ENCODE assay signal across 8 mouse cellular contexts in the genomic region with DNA sequence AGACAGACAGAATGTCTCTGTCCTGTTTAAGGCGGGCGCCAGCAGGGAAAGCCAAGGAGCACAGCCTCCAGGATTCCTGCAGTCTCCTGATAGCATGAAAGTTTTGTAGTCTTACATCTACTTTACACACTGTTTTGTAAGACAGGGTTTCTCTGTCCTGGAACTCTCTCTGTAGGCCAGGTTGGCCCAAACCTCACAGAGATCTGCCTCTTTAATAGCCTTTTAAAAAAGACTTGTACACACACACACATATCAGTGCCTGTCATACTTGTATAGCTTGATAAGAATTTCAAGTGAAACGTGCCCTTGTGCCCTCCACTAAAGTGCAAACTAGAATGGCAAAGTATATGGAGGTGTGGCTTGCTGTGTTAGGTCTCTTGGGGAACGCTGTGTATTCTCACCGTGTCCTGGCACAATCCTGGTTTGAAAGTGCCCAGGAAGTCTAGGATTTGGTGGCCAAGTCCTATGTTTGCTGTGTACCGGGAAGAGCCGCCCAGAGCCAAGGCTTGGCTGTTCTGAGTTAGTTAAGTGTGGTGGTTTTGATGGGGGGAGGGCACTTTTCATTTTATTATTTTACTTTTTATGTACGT. TPM values are rescaled to one million over a fixed set of nuclear protein-coding genes. Genes with fewer than 3 reads are reported as not detected.
A peak's percentile ranks its signal among the peaks of the same experiment; 100 is the strongest.
DNase-seq lines count a peak whose midpoint lies in the region; ATAC-seq and TF ChIP-seq lines count a peak whose summit lies in the region.

No protein-coding gene starts in this region.

- H3K27me3 ChIP-seq in kidney, embryonic 16.5 days (ENCODE audit: insufficient read depth, low read length), result no peaks in the 10 kb centered on the region
- H3K27me3 ChIP-seq in embryonic facial prominence, embryonic 14.5 days (replicated peaks; ENCODE audit: control insufficient read depth, insufficient read depth, low read length), result no peaks in the 10 kb centered on the region
- peaks cover 14% of the 10 kb centered on the region; the same call in 1 of the 2 replicates for H3K27me3 ChIP-seq in limb, embryonic 12.5 days
- no peaks in the 10 kb centered on the region for H3K27me3 ChIP-seq in myocyte (ENCODE audit: control insufficient read depth, insufficient read depth, insufficient read length)

- no peaks in the 10 kb centered on the region for H3K9me3 ChIP-seq in kidney, embryonic 16.5 days (ENCODE audit: low read length)
- H3K9me3 ChIP-seq in embryonic facial prominence, embryonic 14.5 days (ENCODE audit: control insufficient read depth, low read length), result no peaks in the 10 kb centered on the region
- no peaks in the 10 kb centered on the region for H3K9me3 ChIP-seq in limb, embryonic 12.5 days

- H3K27ac ChIP-seq in kidney, embryonic 16.5 days (ENCODE audit: low read length), result no peak overlapping the region
- H3K27ac ChIP-seq in embryonic facial prominence, embryonic 14.5 days (replicated peaks; ENCODE audit: low read depth, low read length), result no peak overlapping the region; the same call in 1 of the 2 replicates
- H3K27ac ChIP-seq in limb, embryonic 12.5 days, result no peak overlapping the region

- TF ChIP-seq POLR2A in myocyte (IDR thresholded peaks at IDR 0.05; ENCODE audit: insufficient read length, low read depth), result no peak

- DNase-seq in kidney, adult 8-10 months, result no peak
- DNase-seq in embryonic facial prominence, embryonic 14.5 days (ENCODE audit: low spot score), result no peak
- DNase-seq in B cell, adult 2 months, result no peak
- no peak for DNase-seq in layer of hippocampus, postnatal 36 days
- no peak for DNase-seq in spleen, adult 12 weeks (ENCODE audit: low spot score)

- peaks cover 46% of the 10 kb centered on the region for H3K79me2 ChIP-seq in myocyte (ENCODE audit: control insufficient read depth, insufficient read depth)

- H3K36me3 ChIP-seq in kidney, embryonic 16.5 days (ENCODE audit: insufficient read depth, low read length), result peaks cover 37% of the 10 kb centered on the region
- peaks cover 30% of the 10 kb centered on the region for H3K36me3 ChIP-seq in embryonic facial prominence, embryonic 14.5 days (ENCODE audit: control insufficient read depth, insufficient read depth, low read length)
- H3K36me3 ChIP-seq in limb, embryonic 12.5 days, result peaks cover 44% of the 10 kb centered on the region
- peaks cover 6% of the 10 kb centered on the region for H3K36me3 ChIP-seq in myocyte (ENCODE audit: control insufficient read depth, insufficient read depth)

- no peak for ATAC-seq in kidney, embryonic 16.5 days (ENCODE audit: low FRiP score, low TSS enrichment)
- no peak for ATAC-seq in embryonic facial prominence, embryonic 14.5 days (ENCODE audit: low read depth)
- ATAC-seq in limb, embryonic 12.5 days (ENCODE audit: insufficient number of reproducible peaks, insufficient read depth, low FRiP score, low TSS enrichment, low read depth), result no peak

- H3K4me1 ChIP-seq in kidney, embryonic 16.5 days (ENCODE audit: insufficient read depth, low read length), result peaks cover 31% of the 10 kb centered on the region
- H3K4me1 ChIP-seq in embryonic facial prominence, embryonic 14.5 days (ENCODE audit: control insufficient read depth, insufficient read depth, low read length), result peaks cover 23% of the 10 kb centered on the region
- peaks cover 31% of the 10 kb centered on the region for H3K4me1 ChIP-seq in limb, embryonic 12.5 days (replicated peaks)

- no peak overlapping the region for H3ac ChIP-seq in myocyte (ENCODE audit: control insufficient read depth, insufficient read length)

- H3K4me2 ChIP-seq in kidney, embryonic 16.5 days (replicated peaks; ENCODE audit: low read depth, low read length), result peak overlapping the region; percentile 99
- H3K4me2 ChIP-seq in embryonic facial prominence, embryonic 14.5 days (ENCODE audit: low read depth, low read length), result peak overlapping the region; percentile 99
- peak overlapping the region; percentile 100 for H3K4me2 ChIP-seq in limb, embryonic 12.5 days
- peak overlapping the region; percentile 98 for H3K4me2 ChIP-seq in myocyte (ENCODE audit: low read depth)

- WGBS in kidney, embryonic 16.5 days, result 73% methylated on average over 8 of the region's 8 CpGs
- 69% methylated on average over 8 of the region's 8 CpGs for WGBS in embryonic facial prominence, embryonic 14.5 days
- 79% methylated on average over 8 of the region's 8 CpGs for WGBS in limb, embryonic 12.5 days

- H3K4me3 ChIP-seq in kidney, embryonic 16.5 days (ENCODE audit: low read length), result peak overlapping the region; percentile 83
- H3K4me3 ChIP-seq in embryonic facial prominence, embryonic 14.5 days (ENCODE audit: low read depth, low read length), result peak overlapping the region; percentile 71
- peak overlapping the region; percentile 85 for H3K4me3 ChIP-seq in limb, embryonic 12.5 days (replicated peaks)
- H3K4me3 ChIP-seq in myocyte, result peak overlapping the region; percentile 55

- peak overlapping the region; percentile 83 for H3K9ac ChIP-seq in kidney, embryonic 16.5 days (replicated peaks; ENCODE audit: low read length)
- peak overlapping the region; percentile 71 for H3K9ac ChIP-seq in embryonic facial prominence, embryonic 14.5 days (ENCODE audit: low read depth, low read length)
- peak overlapping the region; percentile 75 for H3K9ac ChIP-seq in limb, embryonic 12.5 days (replicated peaks)

TF ChIP-seq in myocyte, 11 proteins besides CTCF, POLR2A, EP300 and RAD21:
- TF ChIP-seq REST (IDR thresholded peaks at IDR 0.05; ENCODE audit: insufficient read depth, insufficient read length), result no peak

RNA-seq across cellular contexts. Expression of gene Klhl21, which starts 2.7 kb away (rescaled TPM):
- polyA plus RNA-seq in kidney, embryonic 16.5 days (2015; fragmentation: Nextera tagmentation; extraction: Ambion mirVana), result 12.1 and 12.6 TPM in 2 replicates
- 10.9 and 11.2 TPM in 2 replicates for polyA plus RNA-seq in embryonic facial prominence, embryonic 14.5 days (2014; fragmentation: Nextera tagmentation; extraction: Ambion mirVana)
- polyA plus RNA-seq in limb, embryonic 12.5 days (2016; fragmentation: Nextera tagmentation; extraction: Ambion mirVana), result 16.9 and 18.3 TPM in 2 replicates
- polyA plus RNA-seq in myocyte (2012; fragmentation: generic; extraction: Trizol), result 25.8 TPM
- total RNA-seq in layer of hippocampus, postnatal 36 days (2021), result 10 to 100 TPM; 20.5 to 21.4 TPM

RNA-seq across cellular contexts. Expression of gene Phf13, which starts 15.2 kb away (rescaled TPM):
- 31.2 and 33.3 TPM in 2 replicates for polyA plus RNA-seq in kidney, embryonic 16.5 days (2015; fragmentation: Nextera tagmentation; extraction: Ambion mirVana)
- polyA plus RNA-seq in embryonic facial prominence, embryonic 14.5 days (2014; fragmentation: Nextera tagmentation; extraction: Ambion mirVana), result 30.1 and 32.6 TPM in 2 replicates
- 41.8 and 43.6 TPM in 2 replicates for polyA plus RNA-seq in limb, embryonic 12.5 days (2016; fragmentation: Nextera tagmentation; extraction: Ambion mirVana)
- polyA plus RNA-seq in myocyte (2012; fragmentation: generic; extraction: Trizol), result 13.5 TPM
- total RNA-seq in layer of hippocampus, postnatal 36 days (2021), result 10 to 100 TPM; 11.1 to 11.6 TPM

RNA-seq across cellular contexts. Expression of gene Zbtb48, which starts 16.2 kb away (rescaled TPM):
- polyA plus RNA-seq in kidney, embryonic 16.5 days (2015; fragmentation: Nextera tagmentation; extraction: Ambion mirVana), result 25.3 and 26.0 TPM in 2 replicates
- 19.0 and 19.9 TPM in 2 replicates for polyA plus RNA-seq in embryonic facial prominence, embryonic 14.5 days (2014; fragmentation: Nextera tagmentation; extraction: Ambion mirVana)
- polyA plus RNA-seq in limb, embryonic 12.5 days (2016; fragmentation: Nextera tagmentation; extraction: Ambion mirVana), result 25.6 and 30.5 TPM in 2 replicates
- 7.2 TPM for polyA plus RNA-seq in myocyte (2012; fragmentation: generic; extraction: Trizol)
- 10 to 100 TPM; 11.7 to 13.7 TPM for total RNA-seq in layer of hippocampus, postnatal 36 days (2021)

RNA-seq across cellular contexts. Expression of gene Thap3, which starts 22.5 kb away (rescaled TPM):
- 42.4 and 46.4 TPM in 2 replicates for polyA plus RNA-seq in kidney, embryonic 16.5 days (2015; fragmentation: Nextera tagmentation; extraction: Ambion mirVana)
- 31.7 and 32.7 TPM in 2 replicates for polyA plus RNA-seq in embryonic facial prominence, embryonic 14.5 days (2014; fragmentation: Nextera tagmentation; extraction: Ambion mirVana)
- polyA plus RNA-seq in limb, embryonic 12.5 days (2016; fragmentation: Nextera tagmentation; extraction: Ambion mirVana), result 45.5 and 46.7 TPM in 2 replicates
- 46.4 TPM for polyA plus RNA-seq in myocyte (2012; fragmentation: generic; extraction: Trizol)
- 10 to 100 TPM; 24.6 to 29.9 TPM for total RNA-seq in layer of hippocampus, postnatal 36 days (2021)

RNA-seq across cellular contexts. Expression of gene Tas1r1, which starts 27.1 kb away (rescaled TPM):
- polyA plus RNA-seq in kidney, embryonic 16.5 days (2015; fragmentation: Nextera tagmentation; extraction: Ambion mirVana), result 0.50 and 0.63 TPM in 2 replicates
- 1.2 and 1.5 TPM in 2 replicates for polyA plus RNA-seq in embryonic facial prominence, embryonic 14.5 days (2014; fragmentation: Nextera tagmentation; extraction: Ambion mirVana)
- polyA plus RNA-seq in limb, embryonic 12.5 days (2016; fragmentation: Nextera tagmentation; extraction: Ambion mirVana), result 0.91 and 1.1 TPM in 2 replicates
- 14.7 TPM for polyA plus RNA-seq in myocyte (2012; fragmentation: generic; extraction: Trizol)
- total RNA-seq in layer of hippocampus, postnatal 36 days (2021), result under 1 TPM; 0.33 to 0.62 TPM
